Mouse (Mus musculus) liver, embryonic 14.5 days (tissue): ENCODE results near the gene Snx3.

Experiments
- CTCF ChIP-seq: IDR thresholded peaks from 2 replicates; pipeline ENCODE4 v1.5.1; 2016; ENCODE audit warnings: antibody characterized with exemption, low read depth, control low read depth
- EP300 ChIP-seq: IDR thresholded peaks from 2 replicates; pipeline ENCODE4 v1.6.1; 2016; ENCODE audit warnings: antibody characterized with exemption, low read depth

- TF ChIP-seq CTCF (no peak), EP300 (no peak)
These were observed 72.8 kb downstream of the Snx3 start for GRCm38 (mm10) chr10:42574639-42575038.
